Mouse (Mus musculus) G1E (cell line): ENCODE measurements around the gene Acy3.

ENCODE experiments used
- CTCF ChIP-seq: IDR thresholded peaks from 2 replicates; pipeline ENCODE4 v1.5.1; 2012; ENCODE audit warnings: low read depth, low read length, inconsistent platforms, mixed read lengths
- GATA1 ChIP-seq: IDR thresholded peaks from 2 replicates; pipeline ENCODE4 v1.6.1; 2012; ENCODE audit warnings: borderline replicate concordance, low read length, inconsistent platforms, mixed read lengths
- POLR2AphosphoS5 ChIP-seq: IDR thresholded peaks from 2 replicates; pipeline ENCODE4 v1.6.1; 2012; ENCODE audit warnings: low read depth, low read length, inconsistent platforms; ENCODE audit not compliant: insufficient replicate concordance
- TAL1 ChIP-seq: conservative IDR thresholded peaks from 2 replicates; pipeline ENCODE4 v1.6.1; 2012; ENCODE audit warnings: low read depth, low read length, inconsistent platforms, mixed read lengths

- TF ChIP-seq CTCF, result no peak
- no peak for TF ChIP-seq GATA1
- TF ChIP-seq TAL1, result no peak
- TF ChIP-seq POLR2AphosphoS5, result no peak
Observed at GRCm38 (mm10) chr19:4033742-4034141, 47.4 kb downstream of the Acy3 start.
